Mouse (Mus musculus) layer of hippocampus, adult 8-10 months (tissue): ENCODE measurements at regions not wholly inside any gene's neighbourhood (a gene's known extent, or its start where the extent isn't known, plus 50 kb on each side); places are given as distances from the start of the nearest gene placed in this dataset.

Source experiments
- DNase-seq, 2 experiments: peaks; one replicate each; pipeline ENCODE4 v3.0.0; 2022; ENCODE audit warnings: low spot score in 2 of 2

GRCm38 (mm10) chr17:54214804-54215203 is 84.0 kb downstream of the Slc5a7 start:
- no peak for DNase-seq

GRCm38 (mm10) chr17:54201710-54202109 is 97.1 kb downstream of the Slc5a7 start:
- DNase-seq: no peak

- no peak for DNase-seq
These were observed 106.6 kb downstream of the Slc5a7 start for GRCm38 (mm10) chr17:54192231-54192573.

GRCm38 (mm10) chr17:54191526-54192230 is 107.2 kb downstream of the Slc5a7 start:
- DNase-seq: peak in 1 of 2 experiments; percentile 5

GRCm38 (mm10) chr17:54188997-54189553 is 109.8 kb downstream of the Slc5a7 start:
- no peak for DNase-seq

GRCm38 (mm10) chr17:54182073-54182472 is 116.8 kb downstream of the Slc5a7 start:
- no peak for DNase-seq

GRCm38 (mm10) chr17:54180563-54180962 is 118.3 kb downstream of the Slc5a7 start:
- DNase-seq: no peak

GRCm38 (mm10) chr17:54170762-54171161 is 128.1 kb downstream of the Slc5a7 start:
- DNase-seq: no peak

- no peak for DNase-seq
These were observed 130.8 kb downstream of the Slc5a7 start for GRCm38 (mm10) chr17:54168039-54168438.

GRCm38 (mm10) chr17:54162383-54162782 is 136.5 kb downstream of the Slc5a7 start:
- no peak for DNase-seq

GRCm38 (mm10) chr17:54158753-54159152 is 140.1 kb downstream of the Slc5a7 start:
- DNase-seq: no peak

GRCm38 (mm10) chr17:54158330-54158729 is 140.5 kb downstream of the Slc5a7 start:
- no peak for DNase-seq

GRCm38 (mm10) chr17:54155801-54156200 is 143.0 kb downstream of the Slc5a7 start:
- no peak for DNase-seq

- no peak for DNase-seq
These were observed 144.3 kb downstream of the Slc5a7 start for GRCm38 (mm10) chr17:54154536-54154935.
